ENCODE assay signal across 30 mouse cellular contexts in genomic region chr8:115856816-115857215, GRCm38 (mm10).
"Had no signal": no experiment of that assay in that cellular context is flagged by ENCODE, and none has a peak within 500 bp of the region (broad histone marks: within the 10 kb centered on the region; RNA-seq: fewer than 3 reads in every experiment).

No protein-coding gene starts in this region.

- H3K4me1 ChIP-seq: limb, embryonic 10.5 days; limb, embryonic 12.5 days; liver, embryonic 13.5 days; liver, embryonic 15.5 days; lung, embryonic 15.5 days; megakaryocyte, embryonic 14.5 days; midbrain, embryonic 10.5 days; midbrain, embryonic 12.5 days; midbrain, embryonic 13.5 days; midbrain, embryonic 15.5 days; neural tube, embryonic 12.5 days had no signal

- H3K9ac ChIP-seq: limb, embryonic 12.5 days; limb, embryonic 13.5 days; limb, embryonic 15.5 days; liver, embryonic 13.5 days; liver, embryonic 14.5 days; liver, embryonic 15.5 days; lung, embryonic 14.5 days; lung, embryonic 15.5 days; midbrain, embryonic 12.5 days; midbrain, embryonic 13.5 days; midbrain, embryonic 15.5 days; neural tube, embryonic 12.5 days had no signal

- H3K4me3 ChIP-seq: left cerebral cortex, adult 2 months; limb, embryonic 10.5 days; limb, embryonic 12.5 days; limb, embryonic 13.5 days; limb, embryonic 15.5 days; liver, embryonic 13.5 days; liver, embryonic 15.5 days; lung, embryonic 15.5 days; megakaryocyte, embryonic 14.5 days; midbrain, embryonic 10.5 days; midbrain, embryonic 12.5 days; midbrain, embryonic 13.5 days; midbrain, embryonic 15.5 days; myocyte; neural tube, embryonic 12.5 days had no signal

- H3K36me3 ChIP-seq: limb, embryonic 10.5 days; limb, embryonic 12.5 days; limb, embryonic 13.5 days; limb, embryonic 15.5 days; liver, embryonic 13.5 days; liver, embryonic 15.5 days; lung, embryonic 15.5 days; midbrain, embryonic 10.5 days; midbrain, embryonic 12.5 days; midbrain, embryonic 13.5 days; midbrain, embryonic 15.5 days; neural tube, embryonic 12.5 days had no signal

- H3K27me3 ChIP-seq: limb, embryonic 15.5 days; liver, embryonic 13.5 days; liver, embryonic 15.5 days; lung, embryonic 15.5 days; megakaryocyte, embryonic 14.5 days; midbrain, embryonic 12.5 days; midbrain, embryonic 13.5 days; midbrain, embryonic 15.5 days; neural tube, embryonic 12.5 days had no signal

- H3K4me2 ChIP-seq: limb, embryonic 12.5 days; limb, embryonic 13.5 days; limb, embryonic 15.5 days; liver, embryonic 11.5 days; liver, embryonic 13.5 days; liver, embryonic 15.5 days; lung, embryonic 14.5 days; lung, embryonic 15.5 days; midbrain, embryonic 11.5 days; midbrain, embryonic 12.5 days; midbrain, embryonic 13.5 days; midbrain, embryonic 15.5 days; neural tube, embryonic 12.5 days had no signal

- DNase-seq: left cerebral cortex, postnatal 4 days; liver, embryonic 13.5 days; lung, adult 18-20 months; lung, adult 2 months; lung, embryonic 14.5 days; lung, postnatal 10 days; lung, postnatal 14 days; lung, postnatal 36 days; lung, postnatal 4 days; midbrain, embryonic 14.5 days had no signal

- ATAC-seq: lung, postnatal 0 days; midbrain, embryonic 13.5 days; midbrain, embryonic 15.5 days; midbrain, embryonic 16.5 days had no signal

- H3K9me3 ChIP-seq: limb, embryonic 10.5 days; limb, embryonic 12.5 days; limb, embryonic 13.5 days; limb, embryonic 15.5 days; liver, embryonic 13.5 days; liver, embryonic 15.5 days; lung, embryonic 15.5 days; midbrain, embryonic 10.5 days; midbrain, embryonic 12.5 days; midbrain, embryonic 13.5 days; midbrain, embryonic 15.5 days; neural tube, embryonic 12.5 days had no signal

- H3K27ac ChIP-seq: left cerebral cortex, adult 2 months; limb, embryonic 10.5 days; limb, embryonic 12.5 days; limb, embryonic 13.5 days; limb, embryonic 15.5 days; liver, embryonic 13.5 days; liver, embryonic 14.5 days; liver, embryonic 15.5 days; lung, embryonic 15.5 days; macrophage; midbrain, embryonic 10.5 days; midbrain, embryonic 12.5 days; midbrain, embryonic 13.5 days; midbrain, embryonic 15.5 days; neural tube, embryonic 12.5 days had no signal
